Mouse (Mus musculus) common myeloid progenitor, adult 5-6 weeks (primary cell): ENCODE measurements around the gene Nudt11. TPM values are rescaled to one million over a fixed set of nuclear protein-coding genes. Genes with fewer than 3 reads are reported as not detected.

Experiments
- ATAC-seq: replicated peaks from 2 replicates; pipeline ENCODE4 v1.8.0; 2016; ENCODE audit warnings: low read depth, mild to moderate bottlenecking, moderate TSS enrichment, inconsistent platforms; ENCODE audit not compliant: poor library complexity, severe bottlenecking
- total RNA-seq: library from RNA; stranded (forward); fragments of 200-1000, 187-1606 nt; gene quantifications from 2 replicates; pipeline ENCODE4 v1.2.3, GENCODE M21; 2017

Gene Nudt11
- total RNA-seq: not detected in 2 replicates

- 0 out of 2 replicates have a peak, but pooled peaks have one; percentile 32 for ATAC-seq
These were observed at the start of gene Nudt11 for GRCm38 (mm10) chrX:6047066-6047935. TSS of gene Nudt11 (plus strand) at chrX:6047453.

- ATAC-seq: peak; percentile 62
These were observed 822 bp downstream of the Nudt11 start for GRCm38 (mm10) chrX:6047936-6048614.

- ATAC-seq: no peak
These were observed 14.3 kb downstream of the Nudt11 start for GRCm38 (mm10) chrX:6061563-6061962.

GRCm38 (mm10) chrX:6082954-6083680 lies 35.9 kb downstream of the Nudt11 start, which contains the start of gene AU022751:
TSS of gene AU022751 (minus strand) at chrX:6083419.
- no peak for ATAC-seq

- no peak for ATAC-seq
These were observed 44.3 kb downstream of the Nudt11 start for GRCm38 (mm10) chrX:6091547-6091946.

GRCm38 (mm10) chrX:6091996-6092757 lies 44.9 kb downstream of the Nudt11 start:
- ATAC-seq: no peak

Other genes starting within 250 kb of the Nudt11 start
- not detected in 2 replicates for gene AU022751, start 36.0 kb downstream of the Nudt11 start, total RNA-seq
- gene Nudt10, start 125.6 kb downstream of the Nudt11 start, total RNA-seq: not detected in 2 replicates